Mouse (Mus musculus): Measurements from ENCODE around the gene Sgcd. TPM values are rescaled to one million over a fixed set of nuclear protein-coding genes. Genes with fewer than 3 reads are reported as not detected.

Sgcd gene
- polyA plus RNA-seq, 1 experiment, result 2.1 TPM

DNA sequence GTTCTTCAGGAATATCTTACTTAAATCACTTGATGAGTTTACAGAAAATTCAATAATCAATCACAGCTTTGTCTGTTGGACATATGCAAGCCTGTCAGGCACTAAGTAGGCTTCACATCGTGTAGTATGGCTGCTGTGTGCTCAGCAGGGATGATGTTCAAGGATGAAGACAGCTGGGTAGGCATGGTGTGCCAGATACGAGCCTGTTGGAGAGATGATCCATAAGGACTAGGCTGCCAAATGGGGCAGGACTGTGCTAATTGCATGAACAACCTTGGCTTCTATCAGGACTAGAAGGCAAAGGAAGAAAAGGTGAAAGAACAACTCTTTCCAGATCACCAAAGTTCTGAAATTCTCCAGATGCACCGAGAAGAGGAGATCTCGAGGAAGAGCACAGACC lies 939.0 kb downstream of the Sgcd start:
- Histone ChIP-seq H3K4me3 (ENCODE audit: insufficient read depth, low read length) (no peak overlapping the region), H3K4me1 (ENCODE audit: control insufficient read depth, insufficient read depth, low read length) (no peaks in the 10 kb centered on the region), H3K27ac (ENCODE audit: insufficient read depth, low read length) (no peak overlapping the region)
- TF ChIP-seq CTCF (IDR thresholded peaks at IDR 0.05; ENCODE audit: extremely low read depth, insufficient read depth, low read length), result no peak
- TF ChIP-seq POLR2A (IDR thresholded peaks at IDR 0.05; ENCODE audit: extremely low read depth, insufficient read depth, low read length), result no peak

DNA sequence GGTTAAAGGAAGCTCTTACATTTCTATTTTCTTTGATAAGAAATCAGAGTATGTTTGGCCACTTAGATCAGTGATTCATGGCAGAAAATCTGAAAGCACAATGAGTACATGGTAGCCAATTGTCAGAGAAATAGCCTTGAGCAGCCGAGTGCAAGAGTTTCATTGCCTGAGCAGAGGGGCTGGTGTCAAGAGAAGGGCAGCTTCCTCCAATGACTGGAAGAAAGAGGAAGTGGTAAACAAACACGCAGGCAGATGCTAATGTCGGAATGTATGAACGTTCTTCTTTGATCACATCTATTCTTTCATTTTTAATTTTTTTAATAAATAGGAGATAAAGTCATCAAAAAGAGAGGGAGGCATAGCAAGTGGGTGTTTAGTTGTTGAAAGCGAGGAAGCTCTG lies 956.5 kb downstream of the Sgcd start:
- no peak overlapping the region for H3K4me3 ChIP-seq (ENCODE audit: insufficient read depth, low read length)
- TF ChIP-seq POLR2A (IDR thresholded peaks at IDR 0.05; ENCODE audit: extremely low read depth, insufficient read depth, low read length) (no peak), CTCF (IDR thresholded peaks at IDR 0.05; ENCODE audit: extremely low read depth, insufficient read depth, low read length) (no peak)
- no peak overlapping the region for H3K27ac ChIP-seq (ENCODE audit: insufficient read depth, low read length)
- no peaks in the 10 kb centered on the region for H3K4me1 ChIP-seq (ENCODE audit: control insufficient read depth, insufficient read depth, low read length)

DNA sequence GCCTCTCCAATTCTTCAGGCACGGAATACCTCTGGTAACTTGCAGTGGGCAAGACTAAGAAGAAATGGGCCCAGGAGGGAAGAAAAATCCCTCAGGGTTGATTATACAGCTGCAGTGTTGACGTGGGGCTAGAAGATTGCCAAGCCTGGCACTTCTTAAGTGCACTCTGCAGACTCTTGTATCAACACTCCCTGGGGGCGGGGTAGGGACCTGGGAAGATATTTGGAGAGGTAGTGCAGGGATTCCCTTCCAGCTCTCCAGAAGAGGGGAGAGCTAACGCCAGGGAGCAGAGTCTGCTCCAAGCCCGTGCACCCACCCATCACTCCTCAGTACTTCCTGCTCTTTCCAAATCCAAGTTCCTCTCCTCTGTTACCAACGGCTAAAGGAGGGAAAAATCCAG lies 967.9 kb downstream of the Sgcd start:
- TF ChIP-seq CTCF (IDR thresholded peaks at IDR 0.05; ENCODE audit: extremely low read depth, insufficient read depth, low read length) (no peak), POLR2A (IDR thresholded peaks at IDR 0.05; ENCODE audit: extremely low read depth, insufficient read depth, low read length) (no peak)
- no peak overlapping the region for H3K4me3 ChIP-seq (ENCODE audit: insufficient read depth, low read length)
- H3K4me1 ChIP-seq (ENCODE audit: control insufficient read depth, insufficient read depth, low read length), result no peaks in the 10 kb centered on the region
- H3K27ac ChIP-seq (ENCODE audit: insufficient read depth, low read length), result no peak overlapping the region

DNA sequence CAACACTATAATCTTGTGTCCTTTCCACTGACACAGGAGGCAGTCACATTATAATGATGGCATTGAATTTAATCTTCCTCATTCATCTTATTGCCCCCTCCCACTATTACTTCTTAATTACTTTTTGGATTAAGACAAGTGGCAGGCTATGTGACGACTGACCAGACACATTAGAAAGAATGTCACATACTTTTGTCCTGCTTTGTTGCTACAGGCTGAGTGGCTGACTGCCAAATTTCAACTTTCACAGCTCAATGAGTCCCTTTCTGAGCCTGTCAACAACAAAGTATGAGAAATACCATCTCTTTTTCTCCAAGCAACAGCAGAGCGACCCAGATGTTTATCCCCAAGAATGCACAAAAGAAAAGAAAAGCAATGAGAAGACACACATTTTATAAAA lies 970.6 kb downstream of the Sgcd start:
- Histone ChIP-seq H3K4me3 (ENCODE audit: insufficient read depth, low read length) (no peak overlapping the region), H3K27ac (ENCODE audit: insufficient read depth, low read length) (no peak overlapping the region), H3K4me1 (ENCODE audit: control insufficient read depth, insufficient read depth, low read length) (no peaks in the 10 kb centered on the region)
- TF ChIP-seq CTCF (IDR thresholded peaks at IDR 0.05; ENCODE audit: extremely low read depth, insufficient read depth, low read length) (no peak), POLR2A (IDR thresholded peaks at IDR 0.05; ENCODE audit: extremely low read depth, insufficient read depth, low read length) (no peak)

DNA sequence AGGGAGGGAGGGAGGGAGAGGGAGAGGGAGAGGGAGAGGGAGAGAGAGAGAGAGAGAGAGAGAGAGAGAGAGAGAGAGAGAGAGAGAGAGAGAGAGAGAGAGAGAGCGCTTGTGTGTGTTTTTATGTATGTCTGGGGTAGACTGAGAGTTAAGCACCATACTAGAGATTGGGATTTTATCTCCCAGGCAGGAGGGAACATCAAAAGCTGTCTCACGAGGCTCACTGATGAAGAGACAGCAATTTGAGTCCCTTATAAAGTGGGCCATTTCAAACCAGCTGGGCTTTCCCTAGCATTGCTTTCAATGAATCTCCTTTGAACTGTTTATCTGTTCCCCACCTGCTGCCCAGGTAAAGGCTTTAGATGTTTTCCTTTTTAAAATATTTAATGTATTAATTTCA lies 973.1 kb downstream of the Sgcd start:
- TF ChIP-seq CTCF (IDR thresholded peaks at IDR 0.05; ENCODE audit: extremely low read depth, insufficient read depth, low read length) (no peak), POLR2A (IDR thresholded peaks at IDR 0.05; ENCODE audit: extremely low read depth, insufficient read depth, low read length) (no peak)
- no peaks in the 10 kb centered on the region for H3K4me1 ChIP-seq (ENCODE audit: control insufficient read depth, insufficient read depth, low read length)
- H3K27ac ChIP-seq (ENCODE audit: insufficient read depth, low read length), result no peak overlapping the region
- no peak overlapping the region for H3K4me3 ChIP-seq (ENCODE audit: insufficient read depth, low read length)

DNA sequence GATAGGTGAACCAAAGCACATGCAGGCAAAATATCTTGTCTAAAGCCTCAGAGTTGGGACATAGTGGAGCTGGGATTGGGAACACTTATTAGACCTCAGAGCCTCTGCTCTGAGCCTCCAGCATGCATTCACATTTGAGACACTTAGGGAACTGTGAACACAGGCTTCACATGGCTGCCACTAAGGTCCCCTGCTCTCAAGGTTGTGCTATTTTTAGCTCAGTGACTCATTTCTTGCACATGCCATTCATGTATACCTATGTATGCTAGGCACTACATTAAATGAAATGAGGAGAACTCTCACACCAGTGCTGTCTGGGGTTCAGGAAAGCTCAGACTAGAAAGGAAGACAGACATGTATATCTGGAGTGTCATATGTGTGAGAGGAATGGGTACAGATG lies 974.5 kb downstream of the Sgcd start:
- Histone ChIP-seq H3K4me3 (ENCODE audit: insufficient read depth, low read length) (no peak overlapping the region), H3K27ac (ENCODE audit: insufficient read depth, low read length) (no peak overlapping the region), H3K4me1 (ENCODE audit: control insufficient read depth, insufficient read depth, low read length) (no peaks in the 10 kb centered on the region)
- no peak for TF ChIP-seq CTCF (IDR thresholded peaks at IDR 0.05; ENCODE audit: extremely low read depth, insufficient read depth, low read length)
- no peak for TF ChIP-seq POLR2A (IDR thresholded peaks at IDR 0.05; ENCODE audit: extremely low read depth, insufficient read depth, low read length)

DNA sequence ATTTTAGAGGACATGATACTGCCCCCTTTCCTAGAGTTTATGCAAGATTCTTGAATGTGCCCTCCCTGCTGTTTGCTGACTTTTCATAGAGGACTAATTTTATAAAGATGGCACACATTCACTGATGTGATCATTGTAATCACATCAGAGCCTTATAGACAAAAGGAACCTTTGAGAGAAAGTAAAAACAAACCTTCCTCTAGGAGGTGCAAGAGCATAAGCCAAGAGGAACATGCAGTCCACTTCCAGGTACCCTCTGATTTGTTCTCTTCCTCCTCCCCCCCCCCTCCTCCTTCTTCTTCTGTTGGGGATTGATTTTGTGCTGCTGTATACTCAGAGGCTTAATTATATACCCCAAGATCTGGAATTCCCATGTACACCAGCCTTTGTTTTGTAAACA lies 978.6 kb downstream of the Sgcd start:
- Histone ChIP-seq H3K27ac (ENCODE audit: insufficient read depth, low read length) (no peak overlapping the region), H3K4me1 (ENCODE audit: control insufficient read depth, insufficient read depth, low read length) (no peaks in the 10 kb centered on the region), H3K4me3 (ENCODE audit: insufficient read depth, low read length) (no peak overlapping the region)
- TF ChIP-seq POLR2A (IDR thresholded peaks at IDR 0.05; ENCODE audit: extremely low read depth, insufficient read depth, low read length), result no peak
- TF ChIP-seq CTCF (IDR thresholded peaks at IDR 0.05; ENCODE audit: extremely low read depth, insufficient read depth, low read length), result no peak

DNA sequence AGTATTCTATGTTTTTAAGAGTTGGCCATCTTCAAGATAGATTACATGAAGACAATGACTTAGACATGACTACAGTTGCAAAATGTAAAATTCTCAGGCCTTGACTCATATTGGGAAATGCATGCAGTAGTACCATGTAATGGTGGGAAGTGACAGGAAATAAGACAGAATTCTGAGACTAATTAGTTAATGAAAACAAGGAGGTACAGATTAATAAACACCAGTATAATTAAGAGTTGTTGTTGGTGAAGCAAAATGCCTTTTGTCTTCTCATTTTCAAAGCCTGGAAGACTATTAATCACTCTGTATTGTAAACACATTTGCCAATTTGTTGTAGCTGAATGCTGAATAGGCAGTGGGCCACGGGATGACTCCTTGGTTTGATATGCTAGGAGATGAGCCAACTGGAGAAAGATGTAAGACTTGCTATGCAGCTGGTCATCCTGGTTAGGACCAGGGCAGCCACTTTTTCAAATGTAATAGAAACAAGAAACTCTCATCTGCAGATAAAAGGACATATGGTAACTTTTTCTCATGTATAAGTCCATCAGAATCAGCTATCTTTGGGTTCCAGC lies 983.4 kb downstream of the Sgcd start:
- no peak for TF ChIP-seq POLR2A (IDR thresholded peaks at IDR 0.05; ENCODE audit: extremely low read depth, insufficient read depth, low read length)
- TF ChIP-seq CTCF (IDR thresholded peaks at IDR 0.05; ENCODE audit: extremely low read depth, insufficient read depth, low read length), result no peak
- Histone ChIP-seq H3K4me3 (ENCODE audit: insufficient read depth, low read length) (no peak overlapping the region), H3K27ac (ENCODE audit: insufficient read depth, low read length) (no peak overlapping the region), H3K4me1 (ENCODE audit: control insufficient read depth, insufficient read depth, low read length) (no peaks in the 10 kb centered on the region)

DNA sequence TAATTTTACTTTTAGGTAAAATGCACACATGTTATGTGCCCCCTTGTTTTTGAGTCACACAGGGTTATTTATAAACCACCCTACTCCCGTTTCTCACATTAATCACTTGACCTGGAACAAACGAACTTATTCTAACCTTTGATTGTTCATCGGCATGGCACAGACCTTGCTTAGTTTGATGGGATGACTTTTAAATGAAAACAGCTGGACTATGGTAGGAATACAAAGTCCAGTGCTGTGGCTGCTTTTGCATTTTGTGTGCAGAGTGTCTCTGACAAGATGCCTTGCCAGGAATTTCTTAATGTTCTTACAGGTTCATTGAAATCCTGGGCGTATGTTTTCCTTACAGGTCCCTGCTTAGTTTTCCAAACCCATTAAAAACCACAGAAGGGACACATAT lies 1049.5 kb downstream of the Sgcd start:
- TF ChIP-seq CTCF (IDR thresholded peaks at IDR 0.05; ENCODE audit: extremely low read depth, insufficient read depth, low read length) (no peak), POLR2A (IDR thresholded peaks at IDR 0.05; ENCODE audit: extremely low read depth, insufficient read depth, low read length) (no peak)
- Histone ChIP-seq H3K27ac (ENCODE audit: insufficient read depth, low read length) (no peak overlapping the region), H3K4me1 (ENCODE audit: control insufficient read depth, insufficient read depth, low read length) (no peaks in the 10 kb centered on the region), H3K4me3 (ENCODE audit: insufficient read depth, low read length) (no peak overlapping the region)

DNA sequence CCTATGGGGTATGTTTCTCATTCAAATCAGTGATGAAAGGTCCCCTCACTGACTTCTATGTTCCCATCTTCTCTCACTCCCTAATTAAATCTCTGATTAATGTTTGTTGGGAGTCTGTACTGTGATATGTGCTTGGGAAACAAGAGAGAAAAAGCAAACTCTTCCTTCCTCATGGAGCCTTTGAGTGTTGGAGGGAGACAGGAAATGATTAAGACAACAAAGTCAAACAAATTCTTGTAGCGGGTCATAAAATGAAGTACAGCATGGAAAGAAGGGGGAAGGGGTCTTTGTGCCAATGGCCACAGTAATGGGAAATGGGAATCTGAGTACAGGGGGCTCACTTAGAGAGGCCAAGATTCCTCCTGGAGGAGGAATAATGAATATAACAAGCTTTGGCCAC lies 1063.8 kb downstream of the Sgcd start:
- Histone ChIP-seq H3K4me1 (ENCODE audit: control insufficient read depth, insufficient read depth, low read length) (no peaks in the 10 kb centered on the region), H3K4me3 (ENCODE audit: insufficient read depth, low read length) (no peak overlapping the region), H3K27ac (ENCODE audit: insufficient read depth, low read length) (no peak overlapping the region)
- TF ChIP-seq CTCF (IDR thresholded peaks at IDR 0.05; ENCODE audit: extremely low read depth, insufficient read depth, low read length), result no peak
- no peak for TF ChIP-seq POLR2A (IDR thresholded peaks at IDR 0.05; ENCODE audit: extremely low read depth, insufficient read depth, low read length)

Data from cortical plate, adult 2 months (tissue).